Mouse (Mus musculus): ENCODE data around the gene Top1. TPM values are rescaled to one million over a fixed set of nuclear protein-coding genes. Genes with fewer than 3 reads are reported as not detected.

Gene Top1
- total RNA-seq (2023) = 164 TPM

GRCm38 (mm10) chr2:160645614-160646137 lies at the start of gene Top1:
Gene Top1, plus strand, starts transcription at chr2:160645888.

GRCm38 (mm10) chr2:160731117-160731838 lies 85.6 kb downstream of the Top1 start, which contains the start of gene Plcg1:
Gene Plcg1, plus strand, starts transcription at chr2:160731300.

Other genes starting within 250 kb of the Top1 start
- gene Plcg1, start 85.4 kb downstream of the Top1 start, total RNA-seq (2023) = 335 TPM
- 13.4 TPM for gene Zhx3, start 227.1 kb downstream of the Top1 start, total RNA-seq (2023)
- gene Lpin3, start 234.8 kb downstream of the Top1 start, total RNA-seq (2023) = 1.4 TPM

All from CD4-positive naive resting alpha-beta T cell, adult 76 days (primary cell).